Mouse (Mus musculus) CD4-positive helper T cell, adult 2 months (primary cell): ENCODE data around the gene Gm17535.
"Not testable (repeated sequence)": the region's sequence is repeated elsewhere in the genome, so short reads cannot be mapped to it uniquely, and the experiment has no call there.

Experiments used
- DNase-seq: peaks from one replicate; pipeline ENCODE4 v3.0.0-alpha.2; 2012; ENCODE audit warnings: low read depth, missing footprints, low spot score

Gm17535 gene

GRCm38 (mm10) chr9:3034299-3034698 is at the start of gene Gm17535:
Gene Gm17535, plus strand, starts transcription at chr9:3034599.
- not testable (repeated sequence) for DNase-seq

DNA sequence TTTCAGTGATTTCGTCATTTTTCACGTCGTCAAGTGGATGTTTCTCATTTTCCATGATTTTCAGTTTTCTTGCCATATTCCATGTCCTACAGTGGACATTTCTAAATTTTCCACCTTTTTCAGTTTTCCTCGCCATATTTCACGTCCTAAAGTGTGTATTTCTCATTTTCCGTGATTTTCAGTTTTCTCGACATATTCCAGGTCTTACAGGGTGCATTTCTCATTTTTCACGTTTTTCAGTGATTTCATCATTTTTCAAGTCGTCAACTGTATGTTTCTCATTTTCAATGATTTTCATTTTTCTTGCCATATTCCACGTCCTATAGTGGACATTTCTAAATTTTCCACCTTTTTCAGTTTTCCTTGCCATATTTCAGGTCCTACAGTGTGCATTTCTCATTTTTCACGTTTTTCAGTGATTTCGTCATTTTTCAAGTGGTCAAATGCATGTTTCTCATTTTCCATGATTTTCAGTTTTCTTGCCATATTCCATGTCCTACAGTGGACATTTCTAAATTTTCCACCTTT is 33.9 kb upstream of the Gm17535 start, which contains the start of gene Gm10722:
Gene Gm10722 (plus strand): TSS at position 478 of the 528 bp plus-strand sequence.
- peak; percentile 42 for DNase-seq

- not testable (repeated sequence) for DNase-seq
Measured at GRCm38 (mm10) chr9:3001006-3001405, 33.4 kb upstream of the Gm17535 start.

DNA sequence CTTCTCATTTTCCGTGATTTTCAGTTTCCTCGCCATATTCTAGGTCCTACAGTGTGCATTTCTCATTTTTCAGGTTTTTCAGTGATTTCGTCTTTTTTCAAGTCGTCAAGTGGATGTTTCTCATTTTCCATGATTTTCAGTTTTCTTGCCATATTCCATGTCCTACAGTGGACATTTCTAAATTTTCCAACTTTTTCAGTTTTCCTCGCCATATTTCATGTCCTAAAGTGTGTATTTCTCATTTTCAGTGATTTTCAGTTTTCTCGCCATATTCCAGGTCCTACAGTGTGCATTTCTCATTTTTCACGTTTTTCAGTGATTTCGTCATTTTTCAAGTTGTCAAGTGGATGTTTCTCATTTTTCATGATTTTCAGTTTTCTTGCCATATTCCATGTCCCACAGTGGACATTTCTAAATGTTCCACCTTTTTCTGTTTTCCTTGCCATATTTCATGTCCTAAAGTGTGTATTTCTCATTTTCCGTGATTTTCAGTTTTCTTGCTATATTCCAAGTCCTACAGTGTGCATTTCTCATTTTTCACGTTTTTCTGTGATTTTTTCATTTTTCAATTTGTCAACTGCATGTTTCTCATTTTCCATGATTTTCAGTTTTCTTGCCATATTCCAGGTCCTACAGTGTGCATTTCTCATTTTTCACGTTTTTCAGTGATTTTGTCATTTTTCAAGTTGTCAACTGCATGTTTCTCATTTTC is 32.3 kb upstream of the Gm17535 start:
- peak; percentile 12 for DNase-seq

DNA sequence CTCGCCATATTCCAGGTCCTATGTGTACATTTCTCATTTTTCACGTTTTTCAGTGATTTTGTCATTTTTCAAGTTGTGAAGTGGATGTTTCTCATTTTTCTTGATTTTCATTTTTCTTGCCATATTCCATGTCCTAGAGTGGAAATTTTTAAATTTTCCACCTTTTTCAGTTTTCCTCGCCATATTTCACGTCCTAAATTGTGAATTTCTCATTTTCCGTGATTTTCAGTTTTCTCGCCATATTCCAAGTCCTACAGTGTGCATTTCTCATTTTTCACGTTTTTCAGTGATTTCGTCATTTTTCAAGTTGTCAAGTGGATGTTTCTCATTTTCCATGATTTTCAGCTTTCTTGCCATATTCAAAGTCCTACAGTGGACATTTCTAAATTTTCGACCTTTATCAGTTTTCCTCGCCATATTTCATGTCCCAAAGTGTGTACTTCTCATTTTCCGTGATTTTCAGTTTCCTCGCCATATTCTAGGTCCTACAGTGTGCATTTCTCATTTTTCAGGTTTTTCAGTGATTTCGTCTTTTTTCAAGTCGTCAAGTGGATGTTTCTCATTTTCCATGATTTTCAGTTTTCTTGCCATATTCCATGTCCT is 31.5 kb upstream of the Gm17535 start, which contains the start of gene Gm11168:
Gene Gm11168 (plus strand): TSS at position 553 of the 603 bp plus-strand sequence.
- not testable (repeated sequence) for DNase-seq

GRCm38 (mm10) chr9:3006179-3006578 is 28.2 kb upstream of the Gm17535 start:
- not testable (repeated sequence) for DNase-seq

- not testable (repeated sequence) for DNase-seq
Measured at GRCm38 (mm10) chr9:3006636-3007035, 27.8 kb upstream of the Gm17535 start.

DNA sequence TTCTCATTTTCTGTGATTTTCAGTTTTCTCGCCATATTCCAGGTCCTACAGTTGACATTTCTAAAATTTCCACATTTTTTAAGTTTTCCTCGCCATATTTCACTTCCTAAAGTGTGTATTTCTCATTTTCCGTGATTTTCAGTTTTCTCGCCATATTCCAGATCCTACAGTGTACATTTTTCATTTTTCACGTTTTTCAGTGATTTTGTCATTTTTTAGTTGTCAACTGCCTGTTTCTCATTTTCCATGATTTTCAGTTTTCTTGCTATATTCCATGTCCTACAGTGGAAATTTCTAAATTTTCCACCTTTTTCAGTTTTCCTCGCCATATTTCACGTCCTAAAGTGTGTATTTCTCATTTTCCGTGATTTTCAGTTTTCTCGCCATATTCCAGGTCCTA is 27.1 kb upstream of the Gm17535 start:
- peak; percentile 9 for DNase-seq

GRCm38 (mm10) chr9:3009331-3009730 is 25.1 kb upstream of the Gm17535 start:
- DNase-seq, result not testable (repeated sequence)

GRCm38 (mm10) chr9:3012054-3012621 is 22.3 kb upstream of the Gm17535 start:
- DNase-seq, result not testable (repeated sequence)

- DNase-seq, result not testable (repeated sequence)
Measured at GRCm38 (mm10) chr9:3012733-3013279, 21.6 kb upstream of the Gm17535 start, which contains the start of gene Gm10721. Gene Gm10721, plus strand, starts transcription at chr9:3013140.

DNA sequence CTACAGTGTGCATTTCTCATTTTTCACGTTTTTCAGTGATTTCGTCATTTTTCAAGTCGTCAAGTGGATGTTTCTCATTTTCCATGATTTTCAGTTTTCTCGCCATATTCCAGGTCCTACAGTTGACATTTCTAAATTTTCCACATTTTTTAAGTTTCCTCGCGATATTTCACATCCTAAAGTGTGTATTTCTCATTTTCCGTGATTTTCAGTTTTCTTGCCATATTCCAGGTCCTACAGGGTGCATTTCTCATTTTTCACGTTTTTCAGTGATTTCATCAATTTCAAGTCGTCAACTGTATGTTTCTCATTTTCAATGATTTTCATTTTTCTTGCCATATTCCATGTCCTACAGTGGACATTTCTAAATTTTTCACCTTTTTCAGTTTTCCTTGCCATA is 19.0 kb upstream of the Gm17535 start, which contains the start of gene Gm10720:
Gene Gm10720 (plus strand): TSS at position 301 of the 400 bp plus-strand sequence.
- DNase-seq, result not testable (repeated sequence)

GRCm38 (mm10) chr9:3015896-3016295 is 18.5 kb upstream of the Gm17535 start:
- not testable (repeated sequence) for DNase-seq

DNA sequence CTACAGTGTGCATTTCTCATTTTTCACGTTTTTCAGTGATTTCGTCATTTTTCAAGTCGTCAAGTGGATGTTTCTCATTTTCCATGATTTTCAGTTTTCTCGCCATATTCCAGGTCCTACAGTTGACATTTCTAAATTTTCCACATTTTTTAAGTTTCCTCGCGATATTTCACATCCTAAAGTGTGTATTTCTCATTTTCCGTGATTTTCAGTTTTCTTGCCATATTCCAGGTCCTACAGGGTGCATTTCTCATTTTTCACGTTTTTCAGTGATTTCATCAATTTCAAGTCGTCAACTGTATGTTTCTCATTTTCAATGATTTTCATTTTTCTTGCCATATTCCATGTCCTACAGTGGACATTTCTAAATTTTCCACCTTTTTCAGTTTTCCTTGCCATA is 17.3 kb upstream of the Gm17535 start, which contains the start of gene Gm10719:
Gene Gm10719 (plus strand): TSS at position 301 of the 400 bp plus-strand sequence.
- not testable (repeated sequence) for DNase-seq

- DNase-seq, result not testable (repeated sequence)
Measured at GRCm38 (mm10) chr9:3018944-3019343, 15.5 kb upstream of the Gm17535 start.

DNA sequence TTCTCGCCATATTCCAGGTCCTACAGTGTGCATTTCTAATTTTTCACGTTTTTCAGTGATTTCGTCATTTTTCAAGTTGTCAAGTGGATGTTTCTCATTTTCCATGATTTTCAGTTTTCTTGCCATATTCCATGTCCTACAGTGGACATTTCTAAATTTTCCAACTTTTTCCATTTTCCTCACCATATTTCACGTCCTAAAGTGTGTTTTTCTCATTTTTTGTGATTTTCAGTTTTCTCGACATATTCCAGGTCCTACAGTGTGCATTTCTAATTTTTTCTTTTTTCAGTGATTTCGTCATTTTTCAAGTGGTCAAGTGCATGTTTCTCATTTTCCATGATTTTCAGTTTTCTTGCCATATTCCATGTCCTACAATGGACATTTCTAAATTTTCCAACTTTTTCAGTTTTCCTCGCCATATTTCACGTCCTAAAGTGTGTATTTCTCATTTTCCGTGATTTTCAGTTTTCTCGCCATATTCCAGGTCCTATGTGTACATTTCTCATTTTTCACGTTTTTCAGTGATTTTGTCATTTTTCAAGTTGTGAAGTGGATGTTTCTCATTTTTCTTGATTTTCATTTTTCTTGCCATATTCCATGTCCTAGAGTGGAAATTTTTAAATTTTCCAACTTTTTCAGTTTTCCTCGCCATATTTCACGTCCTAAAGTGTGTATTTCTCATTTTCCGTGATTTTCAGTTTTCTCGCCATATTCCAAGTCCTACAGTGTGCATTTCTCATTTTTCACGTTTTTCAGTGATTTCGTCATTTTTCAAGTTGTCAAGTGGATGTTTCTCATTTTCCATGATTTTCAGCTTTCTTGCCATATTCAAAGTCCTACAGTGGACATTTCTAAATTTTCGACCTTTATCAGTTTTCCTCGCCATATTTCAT is 14.3 kb upstream of the Gm17535 start:
- not testable (repeated sequence) for DNase-seq

DNA sequence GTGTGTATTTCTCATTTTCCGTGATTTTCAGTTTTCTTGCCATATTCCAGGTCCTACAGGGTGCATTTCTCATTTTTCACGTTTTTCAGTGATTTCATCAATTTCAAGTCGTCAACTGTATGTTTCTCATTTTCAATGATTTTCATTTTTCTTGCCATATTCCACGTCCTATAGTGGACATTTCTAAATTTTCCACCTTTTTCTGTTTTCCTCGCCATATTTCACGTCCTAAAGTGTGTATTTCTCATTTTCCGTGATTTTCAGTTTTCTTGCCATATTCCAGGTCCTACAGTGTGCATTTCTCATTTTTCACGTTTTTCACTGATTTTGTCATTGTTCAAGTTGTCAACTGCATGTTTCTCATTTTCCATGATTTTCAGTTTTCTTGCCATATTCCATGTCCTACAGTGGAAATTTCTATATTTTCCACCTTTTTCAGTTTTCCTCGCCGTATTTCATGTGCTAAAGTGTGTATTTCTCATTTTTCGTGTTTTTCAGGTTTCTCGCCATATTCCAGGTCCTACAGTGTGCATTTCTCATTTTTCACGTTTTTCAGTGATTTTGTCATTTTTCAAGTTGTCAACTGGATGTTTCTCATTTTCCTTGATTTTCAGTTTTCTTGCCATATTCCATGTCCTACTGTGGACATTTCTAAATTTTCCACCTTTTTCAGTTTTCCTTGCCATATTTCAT is 11.9 kb upstream of the Gm17535 start:
- peak; percentile 21 for DNase-seq

- DNase-seq, result not testable (repeated sequence)
Measured at GRCm38 (mm10) chr9:3023312-3023984, 11.0 kb upstream of the Gm17535 start, which contains the start of gene Gm10718. Gene Gm10718, plus strand, starts transcription at chr9:3023547.

GRCm38 (mm10) chr9:3023985-3024648 is 10.3 kb upstream of the Gm17535 start:
- not testable (repeated sequence) for DNase-seq
